Mouse (Mus musculus) midbrain, postnatal 0 days (tissue): ENCODE results near the gene Tnrc6b. TPM values are rescaled to one million over a fixed set of nuclear protein-coding genes. Genes with fewer than 3 reads are reported as not detected.
"Not testable (repeated sequence)": the region's sequence is repeated elsewhere in the genome, so short reads cannot be mapped to it uniquely, and the experiment has no call there.

Source experiments
- ATAC-seq: fragments of 200-750 bp; cut with Nextera tagmentation; 2 replicates; pipeline ENCODE4 v1.8.0; 2017; ENCODE audit warnings: moderate number of reproducible peaks, mild to moderate bottlenecking, moderate TSS enrichment, moderate library complexity; ENCODE audit not compliant: low FRiP score
- DNase-seq: peaks from one replicate; pipeline ENCODE4 v3.0.0-alpha.2; 2015; ENCODE audit warnings: low spot score
- H3K27ac ChIP-seq: fragments of 300-500 bp; sonication (generic); 2 replicates; pipeline ENCODE4 v1.5.1; 2014; ENCODE audit warnings: low read depth, mild to moderate bottlenecking, low read length, mixed read lengths
- H3K27me3 ChIP-seq: fragments of 300-500 bp; sonication (generic); 2 replicates; pipeline ENCODE4 v1.6.1; 2014; ENCODE audit warnings: low read length, control low read depth, mixed read lengths; ENCODE audit not compliant: insufficient read depth
- H3K36me3 ChIP-seq: fragments of 300-500 bp; sonication (generic); 2 replicates; pipeline ENCODE4 v1.6.1; 2014; ENCODE audit warnings: low read length, control low read depth, mixed read lengths; ENCODE audit not compliant: insufficient read depth
- H3K4me1 ChIP-seq: fragments of 300-500 bp; sonication (generic); 2 replicates; pipeline ENCODE4 v1.6.1; 2014; ENCODE audit warnings: mild to moderate bottlenecking, control low read depth, antibody characterized with exemption, low read length, mixed read lengths; ENCODE audit not compliant: insufficient read depth
- H3K4me2 ChIP-seq: fragments of 300-500 bp; sonication (generic); 2 replicates; pipeline ENCODE4 v1.6.1; 2014; ENCODE audit warnings: low read depth, mild to moderate bottlenecking, low read length, mixed read lengths; ENCODE audit not compliant: poor library complexity, severe bottlenecking
- H3K4me3 ChIP-seq: fragments of 300-500 bp; sonication (generic); 2 replicates; pipeline ENCODE4 v1.5.1; 2014; ENCODE audit warnings: low read depth, mild to moderate bottlenecking, low read length, moderate library complexity
- H3K9ac ChIP-seq: fragments of 300-500 bp; sonication (generic); replicated peaks from 2 replicates; pipeline ENCODE4 v1.6.1; 2014; ENCODE audit warnings: mild to moderate bottlenecking, low read length, moderate library complexity, mixed read lengths; ENCODE audit not compliant: poor library complexity, severe bottlenecking
- H3K9me3 ChIP-seq: fragments of 300-500 bp; sonication (generic); 2 replicates; pipeline ENCODE4 v1.6.1; 2016; ENCODE audit warnings: low read length, control low read depth
- CTCF ChIP-seq: IDR thresholded peaks from 2 replicates; pipeline ENCODE4 v1.5.1; 2016; ENCODE audit warnings: antibody characterized with exemption, mild to moderate bottlenecking
- WGBS: fragments of 180-500 bp; shearing (Covaris S2); extraction: QIAGEN DNeasy Blood & Tissue Kit; methylation state at CpG from one replicate; pipeline ENCODE4 v1.1.7; 2014; 5-methylcytosine and 5-hydroxymethylcytosine counted together
- polyA plus RNA-seq: library from polyadenylated mRNA; unstranded; fragments of >200 nt; fragmentation: Nextera tagmentation; extraction: Ambion mirVana; gene quantifications from 2 replicates; pipeline ENCODE4 v1.2.1, GENCODE M21; 2015
- total RNA-seq: library from RNA; depleted of rRNA; stranded (reverse); fragments of >200 nt; gene quantifications from 2 replicates; pipeline ENCODE4 v1.2.3, GENCODE M21; 2014

Gene Tnrc6b
- total and polyA plus RNA-seq, 2 experiments from 2014 or later, result 26.3 to 30.0 TPM

DNA sequence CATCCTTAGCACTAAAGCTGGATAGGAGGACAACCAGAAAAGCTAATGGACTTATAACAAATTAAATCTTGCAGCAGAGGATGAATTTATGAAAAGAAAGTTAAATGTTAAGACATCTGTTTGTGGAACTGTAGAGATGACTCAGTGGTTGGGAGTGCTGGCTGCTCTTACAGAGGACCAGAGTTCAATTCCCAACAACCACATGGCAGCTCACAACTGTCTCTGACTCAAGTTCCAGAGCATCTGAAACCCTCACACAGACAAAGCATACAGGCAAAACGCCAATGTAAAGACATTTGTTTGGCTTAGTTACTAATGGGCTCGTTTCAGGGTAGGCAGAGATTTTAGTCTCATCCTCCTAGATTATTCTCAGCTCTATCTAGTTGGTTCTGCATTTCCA is 188.7 kb downstream of the Tnrc6b start:
- Histone ChIP-seq H3K4me3 (no peak overlapping the region), H3K36me3 (peaks cover 70% of the 10 kb centered on the region), H3K27ac (no peak overlapping the region), H3K27me3 (no peaks in the 10 kb centered on the region), H3K4me1 (no peaks in the 10 kb centered on the region), H3K9ac (no peak overlapping the region), H3K9me3 (no peaks in the 10 kb centered on the region), H3K4me2 (no peak overlapping the region)
- no peak for TF ChIP-seq CTCF
- 91% methylated on average over 2 of the region's 2 CpGs for WGBS
- no peak for ATAC-seq
- DNase-seq, result no peak

DNA sequence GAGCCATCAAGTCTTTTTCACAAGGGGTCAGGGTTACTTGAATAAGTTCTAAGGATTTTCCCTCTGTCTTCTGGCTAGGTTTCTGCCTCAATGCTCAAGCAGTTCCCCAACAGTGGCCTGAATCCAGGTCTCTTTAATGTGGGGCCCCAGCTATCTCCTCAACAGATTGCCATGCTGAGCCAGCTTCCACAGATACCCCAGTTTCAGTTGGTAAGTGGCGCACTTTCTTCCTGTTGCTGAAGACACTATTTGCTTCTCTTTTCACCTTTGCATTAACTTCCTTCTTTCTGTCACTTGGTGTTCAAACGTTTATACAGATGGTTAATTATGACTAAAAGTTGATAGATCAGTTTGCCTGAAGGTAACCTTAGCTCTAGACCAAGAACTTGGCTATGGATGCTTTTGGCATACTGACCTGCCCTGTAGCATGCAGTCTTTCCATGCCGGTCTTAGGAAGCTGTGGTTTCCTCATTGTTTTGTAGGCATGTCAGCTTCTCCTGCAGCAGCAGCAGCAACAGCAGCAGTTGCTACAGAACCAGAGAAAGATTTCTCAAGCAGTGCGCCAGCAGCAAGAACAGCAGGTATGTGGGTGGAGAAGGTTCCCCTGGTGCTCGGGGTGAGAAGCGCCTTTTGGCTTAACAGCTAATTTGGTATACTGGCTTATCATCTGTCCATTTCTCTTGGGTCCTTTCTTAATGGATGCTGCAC is 190.8 kb downstream of the Tnrc6b start:
- 93% methylated on average over 6 of the region's 6 CpGs for WGBS
- Histone ChIP-seq H3K27ac (no peak overlapping the region), H3K4me1 (no peaks in the 10 kb centered on the region), H3K4me3 (no peak overlapping the region), H3K4me2 (no peak overlapping the region), H3K9ac (no peak overlapping the region), H3K27me3 (no peaks in the 10 kb centered on the region), H3K36me3 (peaks cover 63% of the 10 kb centered on the region), H3K9me3 (no peaks in the 10 kb centered on the region)
- DNase-seq (no peak), ATAC-seq (no peak)
- TF ChIP-seq CTCF, result no peak

- not testable (repeated sequence) for H3K27ac ChIP-seq, H3K4me2 ChIP-seq, H3K9me3 ChIP-seq, H3K4me3 ChIP-seq, H3K9ac ChIP-seq, H3K4me1 ChIP-seq, DNase-seq, ATAC-seq, H3K27me3 ChIP-seq
- WGBS, result 95% methylated on average over 6 of the region's 6 CpGs
- H3K36me3 ChIP-seq, result peaks cover 48% of the 10 kb centered on the region
These were observed 193.7 kb downstream of the Tnrc6b start for GRCm38 (mm10) chr15:80904776-80905175.

- TF ChIP-seq CTCF, result no peak
- Histone ChIP-seq H3K27ac (no peak overlapping the region), H3K36me3 (peaks cover 47% of the 10 kb centered on the region), H3K9ac (no peak overlapping the region), H3K4me2 (no peak overlapping the region), H3K4me3 (no peak overlapping the region), H3K4me1 (no peaks in the 10 kb centered on the region), H3K9me3 (no peaks in the 10 kb centered on the region), H3K27me3 (no peaks in the 10 kb centered on the region)
- 96% methylated on average over 3 of the region's 3 CpGs for WGBS
- DNase-seq (no peak), ATAC-seq (no peak)
These were observed 199.1 kb downstream of the Tnrc6b start for GRCm38 (mm10) chr15:80910183-80910582.

- no peak overlapping the region for H3K9ac ChIP-seq
- 87% methylated on average over 4 of the region's 4 CpGs for WGBS
- no peaks in the 10 kb centered on the region for H3K4me1 ChIP-seq
- H3K4me3 ChIP-seq, result no peak overlapping the region
- H3K4me2 ChIP-seq, result no peak overlapping the region
- no peak for TF ChIP-seq CTCF
- DNase-seq (no peak), ATAC-seq (no peak)
- H3K27me3 ChIP-seq, result no peaks in the 10 kb centered on the region
- H3K36me3 ChIP-seq, result peaks cover 47% of the 10 kb centered on the region
- no peaks in the 10 kb centered on the region for H3K9me3 ChIP-seq
- H3K27ac ChIP-seq, result no peak overlapping the region
These were observed 199.8 kb downstream of the Tnrc6b start for GRCm38 (mm10) chr15:80910790-80911531.

- Histone ChIP-seq H3K27ac (no peak overlapping the region), H3K4me3 (no peak overlapping the region), H3K4me2 (no peak overlapping the region), H3K9me3 (no peaks in the 10 kb centered on the region), H3K9ac (no peak overlapping the region), H3K27me3 (no peaks in the 10 kb centered on the region), H3K36me3 (peaks cover 53% of the 10 kb centered on the region), H3K4me1 (no peaks in the 10 kb centered on the region)
- WGBS, result 83% methylated on average over 3 of the region's 3 CpGs
- TF ChIP-seq CTCF, result no peak
- no peak for DNase-seq
- no peak for ATAC-seq
These were observed 201.1 kb downstream of the Tnrc6b start for GRCm38 (mm10) chr15:80912175-80912574.
